Mouse (Mus musculus): ENCODE data around the gene Celsr2.

The Celsr2 gene

DNA sequence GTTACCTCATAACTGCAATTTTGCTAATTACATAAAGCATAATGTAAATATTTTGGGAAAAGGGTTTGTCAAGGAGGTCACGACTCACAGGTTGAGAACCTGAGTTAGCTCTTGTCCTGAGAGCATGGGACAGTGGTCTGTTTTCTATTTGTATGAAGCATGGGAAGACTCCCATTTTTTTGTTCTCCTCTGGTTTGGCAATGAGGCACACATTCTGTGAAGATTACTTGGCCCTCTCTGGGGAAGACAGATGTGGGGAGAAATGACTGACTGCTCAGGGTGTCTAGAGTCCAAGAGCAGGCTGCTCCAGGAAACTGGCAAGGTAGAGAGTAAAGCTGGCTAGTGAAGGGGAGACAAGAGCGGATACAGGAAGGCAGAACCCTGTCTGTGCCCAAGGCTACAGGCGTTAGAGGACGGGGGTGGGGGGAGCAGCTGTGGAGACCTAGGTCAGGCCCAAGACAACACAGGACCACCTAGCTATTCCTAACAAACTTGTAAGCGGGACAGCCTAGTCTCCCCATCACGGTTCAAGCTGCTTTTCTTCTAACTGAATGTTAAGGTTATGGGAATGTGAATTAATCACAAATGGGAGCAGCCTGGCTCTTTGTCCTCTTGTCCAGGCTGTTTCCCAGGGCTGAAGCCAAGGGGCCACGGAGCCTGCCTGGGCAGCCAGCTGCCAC is 9.7 kb upstream of the Celsr2 start:
- no peak for TF ChIP-seq GATA4 (IDR thresholded peaks at IDR 0.05; ENCODE audit: insufficient replicate concordance, low read length)

DNA sequence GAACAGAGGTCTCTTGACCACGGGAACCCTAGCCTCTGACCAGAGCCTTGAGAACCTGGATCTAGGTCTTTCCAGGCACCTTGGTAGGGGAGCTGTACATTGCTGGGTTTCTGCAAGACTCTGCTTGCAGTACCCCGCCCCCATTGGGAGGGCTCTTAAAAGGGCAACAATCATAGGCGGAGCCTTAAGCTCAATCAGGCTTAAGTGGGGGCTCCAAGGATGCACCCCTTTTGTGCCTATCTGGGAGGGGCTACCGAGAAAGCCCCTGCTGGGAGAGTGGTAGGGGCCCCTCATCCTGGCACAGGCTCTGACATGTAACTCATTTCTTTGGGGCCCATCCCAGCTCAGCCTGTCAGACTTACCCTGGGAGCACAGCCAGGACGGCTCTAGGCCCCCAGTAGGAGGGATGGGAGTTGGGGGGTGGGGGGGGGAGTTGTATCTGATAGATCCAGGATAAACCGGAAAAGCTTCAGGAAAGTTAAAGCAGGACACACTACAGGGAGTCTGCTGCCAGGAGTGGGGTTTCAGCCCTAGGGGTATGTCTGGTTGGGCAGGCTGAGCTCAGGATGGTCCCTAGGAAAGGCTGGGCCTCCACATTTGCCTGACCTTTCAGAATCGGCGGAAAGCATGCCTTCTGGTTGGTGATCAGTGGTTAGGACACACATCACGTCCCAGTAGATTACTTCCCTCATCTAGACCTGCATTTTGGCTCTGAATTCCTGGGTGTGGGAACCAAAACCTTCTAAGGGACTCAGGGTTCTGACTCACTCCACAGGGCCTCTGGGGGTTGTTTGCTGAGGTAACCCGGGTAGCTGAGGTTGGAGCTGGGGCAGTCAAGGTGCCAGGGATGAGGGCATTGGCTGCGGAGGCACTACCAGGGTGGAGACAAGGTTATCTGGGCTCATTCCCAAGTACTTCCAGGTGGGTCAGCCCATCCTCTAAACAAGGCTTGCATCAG is 8.8 kb upstream of the Celsr2 start:
- no peak for TF ChIP-seq GATA4 (IDR thresholded peaks at IDR 0.05; ENCODE audit: insufficient replicate concordance, low read length)

DNA sequence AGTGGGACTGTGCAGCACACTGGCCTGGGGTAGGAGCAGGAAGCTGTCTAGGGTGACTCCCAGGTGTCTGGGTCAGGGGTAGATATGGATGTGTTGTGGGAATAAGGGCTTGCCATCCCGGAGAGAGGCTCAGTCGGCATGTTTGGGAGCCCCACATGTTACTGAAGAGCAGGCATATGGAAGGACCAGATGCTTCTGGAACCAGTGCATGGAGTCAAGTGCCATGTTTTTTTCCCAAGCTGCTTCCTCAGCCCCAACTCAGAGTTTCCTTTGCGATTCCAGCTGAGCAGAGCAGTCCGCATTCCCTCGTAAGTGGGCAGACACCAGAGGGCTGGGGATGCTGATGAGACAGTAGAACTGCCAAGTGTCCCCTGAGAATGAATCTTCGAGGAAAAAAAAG is 7.7 kb upstream of the Celsr2 start:
- TF ChIP-seq GATA4 (IDR thresholded peaks at IDR 0.05; ENCODE audit: insufficient replicate concordance, low read length), result no peak

DNA sequence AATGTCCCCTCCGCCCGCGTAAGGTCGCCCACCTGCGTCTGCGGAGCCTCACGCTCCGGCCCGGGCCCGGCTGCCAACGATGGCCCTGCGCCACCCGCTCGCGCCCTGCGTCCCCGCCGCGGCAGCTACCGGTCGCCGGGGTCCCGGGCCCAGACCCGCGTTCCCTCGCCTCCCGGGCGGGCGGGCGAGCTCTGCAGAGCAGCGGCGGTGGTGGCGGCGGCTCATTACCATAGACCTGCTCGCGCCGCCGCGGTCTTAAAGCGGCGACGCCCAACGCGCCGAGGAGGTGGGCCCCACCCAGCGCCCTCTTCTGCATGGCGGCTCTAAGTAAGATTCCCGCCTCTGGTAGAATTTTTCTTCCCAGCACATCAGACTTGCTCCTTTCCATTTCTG is 475 bp upstream of the Celsr2 start:
- TF ChIP-seq GATA4 (IDR thresholded peaks at IDR 0.05; ENCODE audit: insufficient replicate concordance, low read length), result no peak

DNA sequence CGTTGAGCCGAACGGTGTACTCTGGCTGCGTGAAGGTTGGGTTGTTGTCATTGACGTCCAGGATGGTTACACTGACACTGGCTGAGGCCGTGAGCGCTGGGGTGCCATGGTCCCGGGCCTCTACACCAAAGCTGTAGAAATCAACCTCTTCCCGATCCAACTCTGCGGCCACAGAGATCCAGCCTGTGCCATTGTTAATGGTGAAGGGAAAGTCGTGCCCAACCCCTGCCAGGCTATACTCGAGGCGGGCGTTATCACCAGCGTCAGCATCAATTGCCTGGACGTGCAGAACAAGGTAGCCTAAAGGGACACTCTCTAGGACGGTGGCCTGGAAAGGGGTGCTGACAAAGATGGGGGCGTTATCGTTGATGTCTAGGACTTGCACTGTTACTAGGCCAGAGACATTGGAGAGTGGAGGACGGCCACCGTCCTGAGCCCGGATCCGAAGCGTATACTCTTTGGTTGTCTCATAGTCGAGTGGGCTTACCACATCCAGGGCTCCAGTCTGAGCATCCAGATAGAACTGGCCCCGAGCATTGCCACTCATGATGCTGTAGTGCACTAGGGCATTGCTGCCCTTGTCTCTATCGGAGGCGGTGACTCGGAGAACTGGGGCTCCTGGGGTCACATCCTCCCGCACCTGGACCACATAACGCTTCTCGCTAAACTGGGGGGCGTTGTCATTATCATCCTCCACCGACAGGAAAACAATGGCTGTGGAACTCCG is 1.6 kb downstream of the Celsr2 start:
- TF ChIP-seq GATA4 (IDR thresholded peaks at IDR 0.05; ENCODE audit: insufficient replicate concordance, low read length), result no peak

DNA sequence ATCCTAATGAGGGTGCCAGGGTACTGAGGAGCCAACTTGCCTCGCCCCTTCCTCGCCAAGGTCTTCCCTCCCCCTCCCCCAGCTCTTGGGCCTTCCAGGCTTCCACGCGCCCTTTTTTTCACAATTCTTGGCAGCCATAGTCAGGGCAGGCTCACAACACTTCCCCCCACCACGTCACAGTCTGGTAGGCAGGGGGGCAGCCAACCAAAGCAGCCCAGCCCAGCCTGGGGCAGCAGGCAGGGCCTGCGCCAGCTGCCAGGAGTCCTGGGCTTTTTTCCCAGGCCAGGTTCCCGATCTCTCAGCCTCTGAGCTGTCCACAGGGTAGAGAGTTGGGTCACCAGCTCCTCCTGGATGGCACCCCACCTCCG is 3.6 kb downstream of the Celsr2 start:
- TF ChIP-seq GATA4 (IDR thresholded peaks at IDR 0.05; ENCODE audit: insufficient replicate concordance, low read length), result no peak

DNA sequence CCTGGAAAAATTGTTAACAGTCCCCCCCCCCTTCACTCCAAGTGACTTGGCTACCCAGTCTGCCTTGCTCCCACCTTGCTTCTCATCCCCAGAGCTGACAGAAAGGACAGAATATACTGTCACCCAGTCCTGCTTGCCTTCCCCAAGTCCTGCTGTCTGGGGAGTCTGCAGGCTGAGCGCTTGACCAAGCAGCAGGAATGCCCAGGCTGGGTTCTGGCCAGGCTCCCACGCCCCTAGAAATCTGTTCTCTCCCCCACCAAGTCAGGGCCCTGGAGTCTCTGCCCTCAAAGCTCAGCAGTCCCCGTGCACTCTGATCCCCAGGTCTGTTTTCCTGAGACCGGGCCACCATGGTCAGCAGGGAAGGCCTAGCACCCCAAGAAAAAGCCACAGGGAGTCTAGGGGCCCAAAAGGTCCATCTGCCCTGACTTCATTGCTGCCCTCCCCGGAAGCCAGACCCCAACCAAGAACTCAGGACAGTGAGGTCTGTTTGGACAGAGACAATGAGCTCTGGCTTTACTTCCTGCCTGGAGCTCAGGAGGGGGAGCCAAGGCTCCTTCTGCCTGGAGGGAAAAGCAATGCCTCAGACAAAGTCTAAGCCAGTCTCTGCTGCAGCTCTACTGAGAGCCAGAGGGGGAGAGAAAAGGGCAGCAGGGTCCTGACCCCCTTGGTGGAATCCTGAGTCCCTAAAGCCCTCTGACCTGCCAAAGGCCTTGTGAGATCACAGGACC is 4.2 kb downstream of the Celsr2 start:
- TF ChIP-seq GATA4 (IDR thresholded peaks at IDR 0.05; ENCODE audit: insufficient replicate concordance, low read length), result no peak

DNA sequence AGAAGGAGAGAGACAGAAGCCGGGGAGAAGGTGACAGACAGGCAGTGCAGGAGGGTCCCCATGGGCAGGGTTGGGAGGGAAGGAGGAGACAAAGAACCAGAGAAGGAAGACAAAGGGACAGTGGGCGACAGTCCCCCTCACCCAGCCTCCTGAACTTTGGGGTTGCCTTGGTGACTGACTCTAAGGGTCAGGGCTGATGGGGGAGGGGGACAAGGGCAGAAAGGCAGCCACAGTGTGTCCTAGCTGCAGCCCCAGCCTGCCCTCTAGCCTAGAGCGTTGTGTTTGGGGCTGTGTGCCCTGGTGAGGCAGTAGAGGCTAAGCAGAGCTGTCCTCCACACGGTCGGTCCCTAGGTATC is 5.0 kb downstream of the Celsr2 start:
- no peak for TF ChIP-seq GATA4 (IDR thresholded peaks at IDR 0.05; ENCODE audit: insufficient replicate concordance, low read length)

DNA sequence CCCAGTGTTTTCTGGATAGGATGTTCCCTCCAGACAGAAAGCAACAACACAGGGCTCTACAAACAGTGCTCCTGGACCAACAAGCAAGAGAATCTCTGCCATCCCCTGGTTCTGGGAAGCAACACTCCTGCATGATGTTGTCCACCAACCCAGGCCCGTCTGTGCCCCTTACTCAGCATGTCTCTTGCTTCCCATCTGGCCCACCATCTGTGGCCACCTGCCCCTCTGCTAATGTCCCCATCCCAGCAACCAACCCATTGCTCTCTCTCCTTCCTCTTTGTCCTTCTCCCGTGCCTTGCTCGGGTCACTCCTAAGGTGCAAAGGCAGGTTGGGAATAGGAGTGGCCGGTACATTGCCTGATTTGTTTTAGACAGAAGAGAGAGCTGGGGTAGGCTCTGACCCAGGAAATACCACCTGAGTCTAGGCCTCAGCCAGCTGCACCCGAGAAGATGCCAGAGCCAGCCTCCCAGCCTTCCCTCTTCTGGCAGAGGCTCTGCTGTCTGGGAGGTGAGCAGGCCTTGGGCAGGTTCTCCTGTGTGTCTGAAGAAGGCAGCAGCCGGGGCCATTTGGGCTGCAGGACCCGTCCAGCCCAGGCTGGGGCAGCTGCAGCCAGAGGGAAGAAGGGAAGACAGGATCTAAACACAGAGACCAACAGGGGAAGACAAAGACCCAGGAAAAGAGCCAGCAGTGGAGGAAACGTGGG is 5.5 kb downstream of the Celsr2 start:
- no peak for TF ChIP-seq GATA4 (IDR thresholded peaks at IDR 0.05; ENCODE audit: insufficient replicate concordance, low read length)

DNA sequence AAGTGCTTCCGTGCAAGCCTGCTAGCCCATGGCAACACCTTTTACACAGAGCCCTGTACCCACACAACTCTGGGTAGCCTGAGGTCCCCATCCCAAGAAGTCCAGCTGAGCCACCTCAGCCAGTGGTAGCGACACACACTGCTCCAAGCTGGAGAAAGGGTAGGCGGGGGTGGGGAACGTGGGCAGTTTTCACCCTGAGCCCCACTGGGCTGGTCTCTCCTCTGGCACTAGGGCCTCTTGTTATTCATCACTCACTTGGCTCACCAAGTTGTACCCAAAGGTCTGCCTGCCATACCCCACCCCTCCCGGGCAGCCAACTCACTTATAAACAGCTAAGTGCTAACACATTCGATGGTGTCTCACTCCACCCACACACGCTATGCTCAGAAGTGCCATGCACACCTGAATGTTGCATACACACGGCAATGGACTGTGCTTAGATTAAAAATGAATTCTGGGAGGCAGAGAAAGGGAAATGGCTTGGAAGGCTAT is 6.8 kb downstream of the Celsr2 start:
- no peak for TF ChIP-seq GATA4 (IDR thresholded peaks at IDR 0.05; ENCODE audit: insufficient replicate concordance, low read length)

DNA sequence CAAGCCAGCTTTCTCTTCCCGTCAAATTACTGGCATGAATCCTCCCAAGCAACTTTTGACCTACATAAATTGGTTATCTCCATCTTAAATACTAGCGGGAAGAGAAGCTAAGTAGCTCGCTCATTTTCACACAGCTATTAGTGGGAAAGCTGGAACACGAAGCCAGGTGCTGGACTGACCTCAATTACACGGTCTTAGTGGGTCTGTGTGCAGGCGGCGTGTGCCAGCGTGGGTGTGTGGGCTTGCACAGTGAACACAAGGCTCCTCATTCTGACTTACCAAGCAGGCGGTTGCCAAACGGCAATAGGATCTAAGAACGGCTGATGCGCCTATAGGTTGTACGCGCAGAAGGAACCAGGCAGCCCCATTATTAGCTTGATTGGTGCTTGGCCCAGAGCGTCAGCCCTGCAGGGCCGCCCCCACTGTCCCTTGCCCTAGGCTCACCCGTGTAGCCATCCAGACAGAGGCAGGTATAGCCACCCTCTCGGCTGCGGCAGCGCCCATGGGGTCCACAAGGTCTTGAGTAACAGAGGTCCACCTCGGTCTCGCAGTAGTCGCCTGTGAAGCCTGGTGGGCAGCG is 9.0 kb downstream of the Celsr2 start:
- no peak for TF ChIP-seq GATA4 (IDR thresholded peaks at IDR 0.05; ENCODE audit: insufficient replicate concordance, low read length)

DNA sequence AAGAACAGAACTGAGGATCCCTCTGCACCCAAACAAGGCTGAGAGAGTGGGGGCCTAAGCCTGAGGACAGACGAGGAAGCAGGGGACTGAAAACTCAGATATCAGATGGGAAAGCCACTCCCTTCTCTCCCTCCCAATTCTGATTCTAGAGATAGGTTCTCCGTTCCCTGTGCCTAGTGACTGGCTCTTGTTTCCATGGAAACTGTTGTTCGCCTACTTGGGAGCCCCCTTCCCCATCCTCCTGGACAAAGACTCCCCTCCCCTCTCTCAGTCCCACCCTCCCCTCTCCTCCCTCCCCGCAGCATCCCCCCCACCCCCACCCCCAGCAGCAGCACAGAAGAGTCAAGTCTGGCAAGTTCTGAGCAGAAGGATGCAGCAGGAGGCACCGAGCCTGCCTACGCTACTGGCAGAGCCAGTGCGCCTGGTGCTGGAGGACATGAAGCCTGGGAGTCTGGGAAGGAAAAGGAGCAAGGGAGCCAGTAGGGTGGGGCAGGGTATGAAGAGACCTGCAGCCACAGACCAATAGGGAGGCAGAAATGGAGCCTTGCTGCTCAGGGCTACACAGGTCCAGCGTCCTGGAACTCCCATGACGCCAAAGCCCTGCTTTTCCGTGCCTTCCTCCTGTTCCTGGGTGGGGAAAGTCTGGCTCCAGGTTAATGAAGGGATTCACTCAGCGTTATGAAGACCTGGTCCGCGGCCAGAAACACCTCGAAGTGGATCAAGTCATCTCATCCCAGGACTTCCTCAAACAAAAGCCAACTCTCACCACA is 9.6 kb downstream of the Celsr2 start:
- no peak for TF ChIP-seq GATA4 (IDR thresholded peaks at IDR 0.05; ENCODE audit: insufficient replicate concordance, low read length)

DNA sequence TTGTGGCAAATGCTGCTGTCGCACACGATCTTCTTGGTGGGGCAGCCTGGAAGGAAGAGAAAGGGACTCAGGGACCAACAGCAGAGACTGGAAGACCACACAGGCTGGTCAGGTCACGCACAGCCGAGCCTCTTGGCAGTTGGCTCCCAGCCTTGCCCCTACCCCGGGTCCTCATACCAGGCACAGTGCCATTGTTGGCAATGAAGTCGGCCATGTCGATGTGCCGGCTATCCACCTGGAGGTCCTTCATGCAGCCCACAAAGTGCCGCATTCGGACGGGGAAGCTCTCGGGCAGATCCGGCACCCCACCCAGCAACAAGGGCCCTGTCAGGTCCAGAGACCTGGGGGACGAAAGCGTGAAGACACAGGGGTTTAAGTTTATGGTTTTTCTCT is 12.8 kb downstream of the Celsr2 start:
- no peak for TF ChIP-seq GATA4 (IDR thresholded peaks at IDR 0.05; ENCODE audit: insufficient replicate concordance, low read length)

Data from liver, adult (tissue).